Mouse (Mus musculus) bone marrow, adult 2 months (tissue): ENCODE results near the gene P4ha2. TPM values are rescaled to one million over a fixed set of nuclear protein-coding genes. Genes with fewer than 3 reads are reported as not detected.
"Not testable (repeated sequence)": the region's sequence is repeated elsewhere in the genome, so short reads cannot be mapped to it uniquely, and the experiment has no call there.

Source experiments
- H3K27ac ChIP-seq: fragments of 200-500 bp; 2 replicates; pipeline ENCODE4 v1.5.1; 2012; ENCODE audit warnings: low read depth, mild to moderate bottlenecking, control low read depth, inconsistent platforms, low read length; ENCODE audit not compliant: control insufficient read depth, poor library complexity, insufficient read depth
- H3K4me1 ChIP-seq: fragments of 200-500 bp; 2 replicates; pipeline ENCODE4 v1.6.1; 2011; ENCODE audit warnings: low read length; ENCODE audit not compliant: control insufficient read depth, insufficient read depth
- H3K4me3 ChIP-seq: fragments of 200-500 bp; replicated peaks from 2 replicates; pipeline ENCODE3; 2011; ENCODE audit warnings: mild to moderate bottlenecking, low read depth, low read length, control low read depth; ENCODE audit not compliant: control insufficient read depth
- CTCF ChIP-seq: fragments of 200-500 bp; IDR thresholded peaks from 2 replicates; pipeline ENCODE4 v1.5.1; 2011; ENCODE audit warnings: low read length, control low read depth; ENCODE audit not compliant: control insufficient read depth, insufficient read depth
- POLR2A ChIP-seq: fragments of 200-500 bp; IDR thresholded peaks from 2 replicates; pipeline ENCODE4 v1.6.1; 2011; ENCODE audit warnings: low read depth, mild to moderate bottlenecking, control low read depth, low read length, borderline replicate concordance; ENCODE audit not compliant: control insufficient read depth
- WGBS: fragments of 180-500 bp; shearing (Covaris S2); methylation state at CpG from one replicate; pipeline ENCODE4 v1.1.7; 2018; 5-methylcytosine and 5-hydroxymethylcytosine counted together
- polyA plus RNA-seq: library from polyadenylated mRNA; stranded (reverse); fragments of >200 nt; gene quantifications from 2 replicates; pipeline ENCODE4 v1.2.4, GENCODE M21; 2011; ENCODE audit warnings: low replicate concordance; ENCODE audit not compliant: missing spikeins, insufficient read depth, insufficient read length

P4ha2 gene
- polyA plus RNA-seq, 1 experiment, result 5.1 TPM

DNA sequence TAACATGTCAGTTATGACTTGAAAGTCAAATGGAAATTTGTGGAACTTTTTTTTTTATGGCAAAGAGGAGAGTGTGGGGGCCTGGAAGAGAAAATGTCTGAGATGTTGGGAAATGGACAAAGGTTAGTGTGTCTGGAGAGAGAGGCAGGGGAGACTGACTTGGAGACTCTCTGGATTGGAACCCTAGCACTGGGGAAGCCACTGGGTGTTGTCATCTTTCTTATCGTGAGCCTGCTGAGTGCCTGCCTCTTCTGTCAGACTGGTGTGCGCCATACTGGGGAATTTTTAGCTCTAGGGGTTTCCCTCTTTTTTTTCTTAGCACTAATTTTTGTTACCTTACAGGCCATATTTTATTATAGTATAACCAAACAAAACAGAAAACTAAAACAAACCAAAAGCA, 27.5 kb downstream of the P4ha2 start:
- no peak for TF ChIP-seq POLR2A
- H3K4me1 ChIP-seq, result peaks cover 1% of the 10 kb centered on the region; the same call in 1 of the 2 replicates
- WGBS, result 50% methylated on average over 2 of the region's 2 CpGs
- no peak overlapping the region for H3K27ac ChIP-seq
- H3K4me3 ChIP-seq, result no peak overlapping the region

DNA sequence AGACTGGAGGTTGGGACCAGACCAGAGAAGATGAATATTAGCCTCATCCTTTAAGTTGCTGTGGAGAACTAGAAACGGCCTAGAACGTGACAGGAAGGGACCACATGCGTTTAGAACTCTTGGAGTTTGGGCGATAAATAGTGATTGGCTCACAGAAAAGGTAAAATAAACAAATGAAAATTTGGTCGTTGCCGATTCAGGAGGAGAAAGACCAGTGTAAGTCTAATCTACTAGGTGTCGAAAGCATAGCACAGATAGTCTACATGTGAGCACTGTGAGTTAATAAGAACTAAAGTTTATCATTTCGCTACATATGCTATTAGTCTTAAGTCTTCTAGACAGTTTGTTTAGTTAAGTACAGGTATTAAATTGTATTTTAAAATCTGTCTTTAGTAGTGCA, 30.1 kb downstream of the P4ha2 start:
- no peak overlapping the region for H3K4me3 ChIP-seq
- 74% methylated on average over 8 of the region's 8 CpGs for WGBS
- H3K27ac ChIP-seq, result no peak overlapping the region
- TF ChIP-seq POLR2A, result no peak
- TF ChIP-seq CTCF, result no peak
- peaks cover 1% of the 10 kb centered on the region; the same call in 1 of the 2 replicates for H3K4me1 ChIP-seq

DNA sequence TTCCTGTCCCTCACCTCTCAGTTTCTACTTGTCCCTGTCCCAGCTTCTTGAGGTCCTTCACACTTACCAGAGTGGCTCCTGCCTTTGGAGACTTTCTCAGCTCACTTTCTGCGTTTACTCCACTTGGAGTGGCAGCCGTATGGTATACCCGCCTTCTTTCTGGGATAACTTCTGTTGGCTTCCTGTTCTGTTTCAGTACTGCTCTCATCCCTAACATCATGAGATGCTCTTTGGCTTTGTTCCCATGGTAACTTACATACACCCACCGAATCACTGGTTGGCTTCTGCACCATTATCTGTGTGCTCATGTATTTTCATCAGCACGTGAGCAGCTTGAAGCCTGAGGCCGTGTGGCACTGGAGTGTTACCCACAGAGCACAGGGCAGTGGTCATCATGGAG, 30.8 kb downstream of the P4ha2 start:
- TF ChIP-seq CTCF, result no peak
- no peak for TF ChIP-seq POLR2A
- no peak overlapping the region for H3K4me3 ChIP-seq
- 83% methylated on average over 6 of the region's 6 CpGs for WGBS
- peaks cover 1% of the 10 kb centered on the region; the same call in 1 of the 2 replicates for H3K4me1 ChIP-seq
- no peak overlapping the region for H3K27ac ChIP-seq

DNA sequence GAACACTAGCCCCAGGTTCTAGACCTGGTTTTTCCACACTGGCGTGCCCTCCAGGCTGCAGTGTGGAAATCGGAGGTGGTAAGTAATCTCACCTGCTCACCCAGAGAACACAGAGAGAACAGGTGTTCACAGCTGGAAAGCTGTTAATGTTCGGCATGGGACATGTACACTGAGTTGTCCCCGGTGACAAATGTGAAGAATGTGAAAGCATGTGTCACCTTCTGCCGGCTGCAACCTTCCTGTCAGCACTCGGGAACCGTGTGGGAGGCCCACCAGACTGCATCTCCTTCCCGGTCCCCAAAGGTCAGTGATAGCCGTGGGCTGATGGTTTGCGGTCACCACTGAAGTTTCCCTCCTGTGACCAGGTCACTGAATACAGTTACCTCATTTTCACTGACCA, 32.4 kb downstream of the P4ha2 start:
- no peak for TF ChIP-seq POLR2A
- no peak for TF ChIP-seq CTCF
- Histone ChIP-seq H3K4me3 (no peak overlapping the region), H3K27ac (no peak overlapping the region), H3K4me1 (no peaks in the 10 kb centered on the region; the same call in 1 of the 2 replicates)
- 85% methylated on average over 10 of the region's 10 CpGs for WGBS

DNA sequence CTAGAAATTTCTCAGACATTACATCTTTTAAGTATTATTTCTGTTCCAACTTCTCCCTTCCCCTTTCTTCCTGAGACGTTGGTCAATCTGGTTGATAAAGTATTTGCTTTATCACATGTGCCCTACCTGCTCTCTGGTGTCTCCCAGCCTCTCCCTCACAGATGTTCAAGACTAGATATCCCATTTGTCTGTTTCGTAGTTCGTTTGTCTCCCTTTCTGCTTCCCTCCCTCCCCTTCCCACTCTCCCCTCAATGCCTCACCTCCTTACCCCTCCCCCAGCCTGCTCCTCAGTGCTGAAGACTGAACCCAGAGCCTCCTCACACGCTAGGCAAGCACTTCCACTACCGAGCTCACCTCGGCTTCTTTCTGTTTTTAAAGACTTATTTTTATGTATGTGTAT, 35.0 kb downstream of the P4ha2 start:
- TF ChIP-seq POLR2A (no peak), CTCF (no peak)
- 56% methylated on average over 6 of the region's 6 CpGs for WGBS

DNA sequence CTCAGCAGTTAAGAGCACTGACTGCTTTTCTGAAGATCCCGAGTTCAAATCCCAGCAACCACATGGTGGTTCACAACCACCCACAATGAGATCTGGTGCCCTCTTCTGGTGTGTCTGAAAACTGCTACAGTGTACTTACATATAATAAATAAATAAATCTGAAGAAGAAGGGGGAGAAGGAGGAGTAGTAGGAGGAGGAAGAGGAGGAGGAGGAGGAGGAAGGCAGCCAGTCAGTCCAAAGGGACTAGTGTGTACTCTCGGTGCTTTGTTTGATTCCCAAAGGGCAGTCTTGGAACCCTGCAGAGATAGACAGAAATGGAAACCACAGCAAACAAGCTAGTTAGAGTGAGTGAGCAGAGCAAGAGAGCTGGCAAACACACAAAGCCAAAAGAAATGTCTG, 40.3 kb downstream of the P4ha2 start:
- H3K4me3 ChIP-seq, H3K4me1 ChIP-seq, H3K27ac ChIP-seq: not testable (repeated sequence)
- WGBS, result 36% methylated on average over 2 of the region's 2 CpGs

More for the DNA sequence above, 35.0 kb downstream of the P4ha2 start:
- H3K4me1 ChIP-seq, result no peaks in the 10 kb centered on the region; the same call in 1 of the 2 replicates
- H3K4me3 ChIP-seq, result no peak overlapping the region
- H3K27ac ChIP-seq, result no peak overlapping the region

DNA sequence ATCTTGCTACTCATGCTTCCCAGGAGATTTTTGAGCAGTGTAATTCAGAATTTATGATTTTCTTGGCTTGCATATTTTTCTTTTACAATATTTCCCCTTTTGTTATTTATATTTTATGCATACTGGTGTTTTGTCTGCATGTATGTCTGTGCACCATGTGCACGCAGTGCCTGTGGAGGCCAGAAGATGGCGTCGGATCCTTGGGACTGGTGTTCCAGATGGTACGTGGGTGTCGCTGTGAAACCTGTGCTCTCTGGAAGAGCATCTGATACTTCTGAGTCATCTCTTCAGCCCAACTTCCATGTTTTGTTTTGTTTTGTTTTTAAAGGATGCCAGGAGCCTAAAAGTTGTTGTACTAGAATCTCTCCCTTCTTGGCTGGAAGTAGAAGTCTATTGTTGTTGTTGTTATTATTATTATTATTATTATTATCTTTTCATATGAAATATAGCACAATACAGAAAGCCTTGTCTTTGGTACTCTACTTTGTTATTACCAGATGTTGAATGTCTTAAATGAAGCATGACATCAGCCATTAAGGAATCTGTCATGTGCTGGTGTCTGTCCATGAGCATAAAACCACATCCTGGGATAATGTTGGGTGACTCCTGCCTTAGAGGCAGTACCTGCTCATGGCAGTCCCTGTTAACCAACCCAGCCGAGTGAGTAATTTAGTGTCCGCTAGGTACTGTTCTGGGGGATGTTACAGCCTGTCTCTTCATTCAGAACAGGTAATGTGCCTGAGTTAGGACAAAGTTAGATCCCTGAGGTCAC, 41.5 kb downstream of the P4ha2 start:
- no peaks in the 10 kb centered on the region; the same call in 1 of the 2 replicates for H3K4me1 ChIP-seq
- TF ChIP-seq CTCF, result no peak
- no peak for TF ChIP-seq POLR2A
- H3K4me3 ChIP-seq, result no peak overlapping the region
- 80% methylated on average over 7 of the region's 7 CpGs for WGBS
- H3K27ac ChIP-seq, result no peak overlapping the region

DNA sequence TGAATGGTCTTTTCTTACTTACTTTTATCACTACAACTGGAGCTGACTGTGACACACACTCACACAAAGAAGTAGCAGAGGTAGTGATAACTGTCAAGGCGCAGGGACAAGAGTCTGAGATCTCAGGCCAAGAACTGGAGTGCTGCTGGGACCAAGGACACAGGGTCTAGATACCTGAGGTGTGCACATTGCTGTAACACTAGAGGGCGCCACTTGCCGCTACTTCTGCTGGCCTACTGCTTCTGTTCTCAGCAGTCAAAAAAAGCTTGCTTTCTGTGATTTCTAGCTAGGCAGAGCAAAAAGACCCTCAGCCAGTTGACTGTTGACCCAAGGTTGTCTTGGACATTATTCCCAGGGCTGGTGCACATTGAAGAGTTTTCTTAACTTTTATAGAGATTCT, 45.0 kb downstream of the P4ha2 start:
- TF ChIP-seq POLR2A, result no peak
- TF ChIP-seq CTCF, result peak; percentile 95
- no peak overlapping the region for H3K4me3 ChIP-seq

DNA sequence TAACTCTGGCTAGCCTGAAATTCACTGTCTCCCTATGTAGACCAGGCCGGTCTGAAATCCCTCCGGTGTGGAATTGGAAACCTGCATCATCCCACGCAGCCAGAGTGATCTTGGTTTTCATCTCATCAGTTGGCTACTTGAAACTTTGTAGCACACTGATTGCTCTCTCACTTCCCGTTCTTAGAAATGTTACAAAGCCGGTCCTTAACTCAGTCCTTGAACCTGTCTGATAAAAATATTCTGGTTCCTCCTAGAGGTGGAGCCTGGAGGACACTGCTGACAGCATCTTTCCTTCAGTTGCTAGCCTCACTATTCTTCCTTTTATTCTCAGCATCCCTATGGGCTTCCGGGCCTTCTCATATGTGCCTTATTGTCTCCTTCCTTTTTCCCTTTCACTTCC, 46.1 kb downstream of the P4ha2 start:
- H3K4me3 ChIP-seq, result no peak overlapping the region
- 55% methylated on average over 6 of the region's 6 CpGs for WGBS
- H3K27ac ChIP-seq, result no peak overlapping the region
- H3K4me1 ChIP-seq, result peaks cover 5% of the 10 kb centered on the region
- no peak for TF ChIP-seq POLR2A
- no peak for TF ChIP-seq CTCF

More for the DNA sequence above, 45.0 kb downstream of the P4ha2 start:
- 6% methylated on average over 3 of the region's 3 CpGs for WGBS
- Histone ChIP-seq H3K4me1 (peaks cover 5% of the 10 kb centered on the region; the same call in 1 of the 2 replicates), H3K27ac (no peak overlapping the region)
